Mouse (Mus musculus) ES-E14 (cell line): ENCODE measurements around the gene Parvb. TPM values are rescaled to one million over a fixed set of nuclear protein-coding genes. Genes with fewer than 3 reads are reported as not detected.

Experiments
- DNase-seq: peaks from one replicate; pipeline ENCODE4 v3.0.0-alpha.2; 2013; ENCODE audit warnings: low read depth, low spot score
- H3K27ac ChIP-seq: 2 replicates; pipeline ENCODE4 v1.5.1; 2012; ENCODE audit warnings: low read depth, mild to moderate bottlenecking, low read length, moderate library complexity, mixed read lengths; ENCODE audit not compliant: poor library complexity, insufficient read depth, severe bottlenecking
- H3K36me3 ChIP-seq: 2 replicates; pipeline ENCODE4 v1.6.1; 2012; ENCODE audit warnings: mild to moderate bottlenecking, low read length, moderate library complexity, mixed read lengths; ENCODE audit not compliant: control insufficient read depth, poor library complexity, insufficient read depth, severe bottlenecking
- H3K4me1 ChIP-seq, 2 experiments: fragments of 150-350 bp in 1 of 2; sonication (generic) in 1 of 2; 2 replicates each; pipeline ENCODE4 v1.6.1; 2012; ENCODE audit warnings: low read length in 2 of 2, mild to moderate bottlenecking in 1 of 2, mixed read lengths in 1 of 2; ENCODE audit not compliant: control insufficient read depth in 2 of 2, insufficient read depth in 2 of 2, poor library complexity in 1 of 2
- H3K4me3 ChIP-seq, 2 experiments: fragments of 150-350 bp in 1 of 2; sonication (generic) in 1 of 2; 2 replicates each; pipeline ENCODE4 v1.5.1; 2012; ENCODE audit warnings: low read length in 2 of 2, low read depth in 1 of 2, mild to moderate bottlenecking in 1 of 2, mixed read lengths in 1 of 2; ENCODE audit not compliant: insufficient read depth in 1 of 2, poor library complexity in 1 of 2, severe bottlenecking in 1 of 2
- H3K9ac ChIP-seq: 2 replicates; pipeline ENCODE4 v1.6.1; 2012; ENCODE audit warnings: low read depth, mild to moderate bottlenecking, low read length, mixed read lengths; ENCODE audit not compliant: poor library complexity, insufficient read depth, severe bottlenecking
- H3K9me3 ChIP-seq: fragments of 150-350 bp; sonication (generic); 2 replicates; pipeline ENCODE4 v1.6.1; 2012; ENCODE audit warnings: low read depth, mild to moderate bottlenecking, low read length; ENCODE audit not compliant: control insufficient read depth, insufficient read depth
- CHD2 ChIP-seq: IDR thresholded peaks from 2 replicates; pipeline ENCODE4 v1.6.1; 2014; ENCODE audit warnings: mild to moderate bottlenecking, low read depth, low read length, inconsistent platforms
- HCFC1 ChIP-seq: IDR thresholded peaks from 2 replicates; pipeline ENCODE4 v1.6.1; 2012; ENCODE audit warnings: low read length, inconsistent platforms, borderline replicate concordance; ENCODE audit not compliant: insufficient read depth
- MAFK ChIP-seq: IDR thresholded peaks from 2 replicates; pipeline ENCODE4 v1.6.1; 2014; ENCODE audit warnings: mild to moderate bottlenecking, low read depth, low read length, inconsistent platforms; ENCODE audit not compliant: insufficient read depth
- ZC3H11A ChIP-seq: IDR thresholded peaks from 2 replicates; pipeline ENCODE4 v1.6.1; 2012; ENCODE audit warnings: low read depth, mild to moderate bottlenecking, inconsistent platforms, low read length, borderline replicate concordance
- ZNF384 ChIP-seq: IDR thresholded peaks from 2 replicates; pipeline ENCODE4 v1.6.1; 2012; ENCODE audit warnings: low read depth, low read length, inconsistent platforms
- in situ Hi-C, 2 experiments: fragments of 600-800 bp; cut with MboI; formaldehyde crosslinking; loops; one replicate each; pipeline ENCODE4 v1.15.1; 2025; ENCODE audit warnings: low sequenced_read_pairs in 2 of 2, inconsistent platforms in 1 of 2; ENCODE audit not compliant: unreplicated experiment in 2 of 2
- total RNA-seq: library from RNA; depleted of rRNA; stranded (reverse); fragments of 300-350 nt; gene quantifications from 2 replicates; pipeline ENCODE4 v1.2.3, GENCODE M21; 2012; rRNA removed

The Parvb gene
- total RNA-seq, 1 experiment = 10.8 TPM

- in situ Hi-C loops = no loop called here
- no peak for DNase-seq
- TF ChIP-seq CHD2 = no peak
- no peak for TF ChIP-seq MAFK
- TF ChIP-seq ZNF384 = no peak
- no peak for TF ChIP-seq ZC3H11A
- TF ChIP-seq HCFC1 = no peak
- Histone ChIP-seq H3K27ac (no peak overlapping the region), H3K4me1 (no peaks in the 10 kb centered on the region), H3K9ac (no peak overlapping the region), H3K36me3 (no peaks in the 10 kb centered on the region), H3K9me3 (no peaks in the 10 kb centered on the region), H3K4me3 (no peak overlapping the region)
These were observed 120.3 kb downstream of the Parvb start for GRCm38 (mm10) chr15:84351915-84352844.

GRCm38 (mm10) chr15:84355081-84355480 lies 123.2 kb downstream of the Parvb start:
- Histone ChIP-seq H3K9me3 (no peaks in the 10 kb centered on the region), H3K36me3 (no peaks in the 10 kb centered on the region), H3K4me1 (no peaks in the 10 kb centered on the region), H3K27ac (no peak overlapping the region), H3K9ac (no peak overlapping the region), H3K4me3 (no peak overlapping the region)
- DNase-seq = no peak
- TF ChIP-seq ZC3H11A = no peak
- no peak for TF ChIP-seq HCFC1
- no peak for TF ChIP-seq MAFK
- TF ChIP-seq ZNF384 = no peak
- TF ChIP-seq CHD2 = no peak
- in situ Hi-C loops = no loop called here

- H3K36me3 ChIP-seq = no peaks in the 10 kb centered on the region
These were observed 132.9 kb downstream of the Parvb start for GRCm38 (mm10) chr15:84364746-84365145.

More at GRCm38 (mm10) chr15:84364746-84365145, 132.9 kb downstream of the Parvb start:
- TF ChIP-seq HCFC1 = no peak
- no peak for TF ChIP-seq MAFK
- TF ChIP-seq ZNF384 = no peak
- TF ChIP-seq ZC3H11A = no peak
- no peak for TF ChIP-seq CHD2
- H3K9ac ChIP-seq = no peak overlapping the region
- no peak overlapping the region for H3K4me3 ChIP-seq
- in situ Hi-C loops = no loop called here
- H3K27ac ChIP-seq = no peak overlapping the region
- DNase-seq = no peak
- no peaks in the 10 kb centered on the region for H3K4me1 ChIP-seq
- H3K9me3 ChIP-seq = no peaks in the 10 kb centered on the region

Other genes starting within 250 kb of the Parvb start
- gene Efcab6, start 166.7 kb upstream of the Parvb start, total RNA-seq = 0.76 and 1.3 TPM in 2 replicates
- 34.9 and 40.5 TPM in 2 replicates for gene Sult4a1, start 126.3 kb upstream of the Parvb start, total RNA-seq
- gene Pnpla5, start 108.9 kb upstream of the Parvb start, total RNA-seq = 0.11 and 0.13 TPM in 2 replicates
- 3.6 and 4.1 TPM in 2 replicates for gene Pnpla3, start 64.2 kb upstream of the Parvb start, total RNA-seq
- 107 TPM in 2 replicates for gene Samm50, start 39.8 kb upstream of the Parvb start, total RNA-seq
- 1.3 TPM in 2 replicates for gene Parvg, start 92.0 kb downstream of the Parvb start, total RNA-seq
- 0.58 and 1.0 TPM in 2 replicates for gene Shisal1, start 215.1 kb downstream of the Parvb start, total RNA-seq